Mouse (Mus musculus) MEL-GATA-1-ER (cell line): ENCODE results near the gene Prr22.

Experiments used
- DNase-seq: peaks from one replicate; pipeline ENCODE4 v3.0.0-alpha.2; 2012; ENCODE audit warnings: low read depth; ENCODE audit errors: extremely low read depth

Gene Prr22

GRCm38 (mm10) chr17:56805784-56806183 is 35.7 kb downstream of the Prr22 start:
- no peak for DNase-seq

- DNase-seq, result no peak
Observed at GRCm38 (mm10) chr17:56808518-56808917, 38.5 kb downstream of the Prr22 start.

GRCm38 (mm10) chr17:56810245-56810644 is 40.2 kb downstream of the Prr22 start:
- DNase-seq, result no peak

- no peak for DNase-seq
Observed at GRCm38 (mm10) chr17:56814316-56815056, 44.4 kb downstream of the Prr22 start.

GRCm38 (mm10) chr17:56815057-56815345 is 45.0 kb downstream of the Prr22 start:
- no peak for DNase-seq

- no peak for DNase-seq
Observed at GRCm38 (mm10) chr17:56818067-56818636, 48.1 kb downstream of the Prr22 start.

GRCm38 (mm10) chr17:56819032-56819545 is 49.0 kb downstream of the Prr22 start:
- no peak for DNase-seq

GRCm38 (mm10) chr17:56819694-56820111 is 49.7 kb downstream of the Prr22 start:
- no peak for DNase-seq
